Mouse (Mus musculus) forebrain, embryonic 14.5 days (tissue): ENCODE data around the gene Kmt2e. TPM values are rescaled to one million over a fixed set of nuclear protein-coding genes. Genes with fewer than 3 reads are reported as not detected.
A peak's percentile ranks its signal among the peaks of the same experiment; 100 is the strongest.
"Not testable (repeated sequence)": the region's sequence is repeated elsewhere in the genome, so short reads cannot be mapped to it uniquely, and the experiment has no call there.

Source experiments
- ATAC-seq: fragments of 200-750 bp; cut with Nextera tagmentation; 2 replicates; pipeline ENCODE4 v1.8.0; 2017; ENCODE audit warnings: mild to moderate bottlenecking, moderate library complexity
- DNase-seq: peaks from one replicate; pipeline ENCODE4 v3.0.0-alpha.2; 2015; ENCODE audit warnings: low spot score
- H3K27ac ChIP-seq: fragments of 300-500 bp; sonication (generic); 2 replicates; pipeline ENCODE4 v1.5.1; 2014; ENCODE audit warnings: low read depth, mild to moderate bottlenecking, control low read depth, low read length, moderate library complexity
- H3K27me3 ChIP-seq: fragments of 300-500 bp; sonication (generic); replicated peaks from 2 replicates; pipeline ENCODE4 v1.6.1; 2014; ENCODE audit warnings: low read length, control low read depth, mixed read lengths; ENCODE audit not compliant: control insufficient read depth, insufficient read depth
- H3K36me3 ChIP-seq: fragments of 300-500 bp; sonication (generic); 2 replicates; pipeline ENCODE4 v1.6.1; 2014; ENCODE audit warnings: low read length, control low read depth; ENCODE audit not compliant: control insufficient read depth, insufficient read depth
- H3K4me1 ChIP-seq: fragments of 300-500 bp; sonication (generic); 2 replicates; pipeline ENCODE4 v1.6.1; 2014; ENCODE audit warnings: antibody characterized with exemption, low read length, control low read depth; ENCODE audit not compliant: control insufficient read depth, insufficient read depth
- H3K4me2 ChIP-seq: fragments of 300-500 bp; sonication (generic); 2 replicates; pipeline ENCODE4 v1.6.1; 2014; ENCODE audit warnings: mild to moderate bottlenecking, control low read depth, low read length
- H3K4me3 ChIP-seq: fragments of 300-500 bp; sonication (generic); 2 replicates; pipeline ENCODE4 v1.5.1; 2014; ENCODE audit warnings: low read depth, low read length, control low read depth
- H3K9ac ChIP-seq: fragments of 300-500 bp; sonication (generic); 2 replicates; pipeline ENCODE4 v1.6.1; 2014; ENCODE audit warnings: mild to moderate bottlenecking, low read length, control low read depth, moderate library complexity
- H3K9me3 ChIP-seq: fragments of 300-500 bp; sonication (generic); replicated peaks from 2 replicates; pipeline ENCODE4 v1.6.1; 2016; ENCODE audit warnings: low read length, control low read depth, mixed read lengths; ENCODE audit not compliant: control insufficient read depth
- WGBS: fragments of 180-500 bp; shearing (Covaris S2); extraction: QIAGEN DNeasy Blood & Tissue Kit; methylation state at CpG from one replicate; pipeline ENCODE4 v1.1.7; 2014; 5-methylcytosine and 5-hydroxymethylcytosine counted together
- polyA plus RNA-seq: library from polyadenylated mRNA; unstranded; fragments of >200 nt; fragmentation: Nextera tagmentation; extraction: Ambion mirVana; gene quantifications from 2 replicates; pipeline ENCODE4 v1.2.1, GENCODE M21; 2014

The Kmt2e gene
- polyA plus RNA-seq, 1 experiment from 2014 or later = 131 TPM

DNA sequence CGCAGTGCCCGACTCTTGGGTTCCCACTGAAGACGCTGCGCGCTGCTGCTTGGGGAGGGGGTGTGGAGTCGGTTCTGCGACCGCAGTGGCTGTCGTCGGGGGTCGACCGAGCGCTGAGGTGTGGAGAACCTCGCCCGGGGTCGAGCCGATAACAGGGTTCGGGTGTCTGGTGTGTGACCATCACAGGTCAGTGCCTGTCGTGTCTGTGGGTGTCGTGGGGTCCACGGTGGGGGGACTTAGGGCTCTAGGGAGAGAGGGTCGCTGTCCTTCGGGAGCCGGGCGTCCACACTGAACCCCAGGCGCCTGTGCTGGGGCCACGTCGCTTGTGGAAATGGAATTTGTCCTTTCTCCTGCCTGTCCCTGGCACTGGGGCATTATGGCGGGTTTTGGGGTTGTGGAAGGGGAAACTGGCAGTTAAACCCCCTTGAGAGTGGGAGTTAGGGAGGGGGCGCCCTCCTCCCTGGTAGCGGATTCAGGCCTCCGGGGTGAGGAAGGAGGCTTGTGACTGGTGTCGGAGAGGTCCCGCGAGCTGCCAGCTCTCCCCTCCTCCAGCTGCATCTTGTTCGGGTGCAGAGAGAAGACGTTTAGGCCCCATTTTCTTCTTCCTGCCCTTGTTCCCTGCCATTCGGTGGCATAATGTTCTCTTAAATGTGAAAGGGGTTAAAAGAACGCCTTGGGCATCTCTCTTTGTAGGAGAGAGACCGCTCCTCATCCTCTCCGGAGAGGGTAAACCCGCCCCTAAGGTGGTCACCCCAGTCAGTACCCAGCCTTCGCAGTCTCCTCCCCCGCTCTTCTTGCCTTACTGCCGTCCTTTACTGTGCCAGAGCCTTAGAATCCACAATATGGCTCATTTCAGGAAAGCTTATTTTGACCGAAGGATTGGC lies 599 bp downstream of the Kmt2e start:
- WGBS = under 1% methylated on average over 46 of the region's 46 CpGs
- ATAC-seq (peak; percentile 13), DNase-seq (peak; percentile 79)
- Histone ChIP-seq H3K36me3 (no peaks in the 10 kb centered on the region), H3K9ac (peak overlapping the region; percentile 99), H3K9me3 (no peaks in the 10 kb centered on the region), H3K4me1 (peaks cover 13% of the 10 kb centered on the region), H3K4me2 (peak overlapping the region; percentile 91), H3K27me3 (no peaks in the 10 kb centered on the region), H3K27ac (peak overlapping the region; percentile 100), H3K4me3 (peak overlapping the region; percentile 96)

DNA sequence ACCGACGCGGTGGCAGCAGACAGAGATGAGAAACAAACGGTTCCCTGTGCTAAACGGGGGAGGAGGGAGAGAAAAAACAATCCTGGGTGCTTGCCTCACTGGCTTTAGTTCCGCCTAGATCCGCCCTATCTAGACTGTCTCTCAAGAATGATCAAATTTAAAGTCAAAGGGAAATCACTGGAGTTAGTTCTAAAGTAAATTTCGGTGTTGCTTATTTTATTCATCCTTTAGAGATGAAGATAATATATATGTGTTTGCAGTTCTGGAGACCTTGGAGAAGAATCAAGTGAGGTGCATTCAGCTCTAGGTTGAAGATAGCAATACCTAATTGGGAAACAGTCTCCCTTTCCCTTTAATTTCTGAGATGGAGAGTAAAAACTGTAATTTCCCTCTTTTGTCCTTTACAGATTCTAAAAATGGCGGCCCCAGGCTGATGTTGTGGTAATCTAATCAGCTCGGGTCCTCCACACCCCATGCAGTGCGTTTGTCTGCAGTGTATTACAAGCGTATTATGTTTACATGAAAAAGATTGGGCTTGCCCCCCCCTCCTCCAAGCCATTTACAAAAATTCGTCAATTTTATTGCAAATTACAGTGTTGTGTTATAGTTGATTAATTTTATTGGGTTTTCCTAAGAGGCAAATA lies 1.4 kb downstream of the Kmt2e start:
- H3K4me2 ChIP-seq = peak overlapping the region; percentile 91
- H3K36me3 ChIP-seq = no peaks in the 10 kb centered on the region
- no peaks in the 10 kb centered on the region for H3K9me3 ChIP-seq
- peak overlapping the region; percentile 96 for H3K4me3 ChIP-seq
- H3K27me3 ChIP-seq = no peaks in the 10 kb centered on the region
- under 1% methylated on average over 13 of the region's 13 CpGs for WGBS
- ATAC-seq (no peak), DNase-seq (peak; percentile 76)
- H3K9ac ChIP-seq = peak overlapping the region; percentile 99
- H3K4me1 ChIP-seq = peaks cover 6% of the 10 kb centered on the region; the same call in 1 of the 2 replicates
- peak overlapping the region; percentile 100 for H3K27ac ChIP-seq

DNA sequence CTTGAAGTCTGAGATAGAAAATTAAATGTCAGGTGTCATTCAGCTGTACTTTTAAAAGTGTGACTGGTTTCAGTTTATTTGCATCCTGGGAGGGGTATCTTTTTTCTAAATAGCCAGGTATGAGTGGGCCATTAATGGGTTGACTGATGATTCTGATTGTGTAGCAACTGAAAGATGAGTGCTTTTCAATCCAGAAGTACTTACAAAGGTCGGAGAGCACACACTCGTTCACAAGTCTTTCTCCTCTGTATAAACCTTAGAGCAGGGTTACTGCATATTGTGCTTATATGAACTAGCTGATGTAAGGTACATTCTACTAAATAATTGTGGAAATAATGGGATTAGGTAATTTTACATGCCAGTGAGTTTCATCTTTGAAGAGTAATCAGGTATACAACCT lies 2.5 kb downstream of the Kmt2e start:
- DNase-seq = no peak
- H3K4me3 ChIP-seq = peak overlapping the region; percentile 96
- peak overlapping the region; percentile 91 for H3K4me2 ChIP-seq
- H3K9ac ChIP-seq = peak overlapping the region; percentile 99
- H3K9me3 ChIP-seq = no peaks in the 10 kb centered on the region
- H3K36me3 ChIP-seq = no peaks in the 10 kb centered on the region
- 0 out of 2 replicates have a peak, but pooled peaks cover 5% of the 10 kb centered on the region for H3K4me1 ChIP-seq
- no peak overlapping the region for H3K27ac ChIP-seq
- no peaks in the 10 kb centered on the region for H3K27me3 ChIP-seq
- no peak for ATAC-seq
- 3% methylated on average over 2 of the region's 2 CpGs for WGBS

DNA sequence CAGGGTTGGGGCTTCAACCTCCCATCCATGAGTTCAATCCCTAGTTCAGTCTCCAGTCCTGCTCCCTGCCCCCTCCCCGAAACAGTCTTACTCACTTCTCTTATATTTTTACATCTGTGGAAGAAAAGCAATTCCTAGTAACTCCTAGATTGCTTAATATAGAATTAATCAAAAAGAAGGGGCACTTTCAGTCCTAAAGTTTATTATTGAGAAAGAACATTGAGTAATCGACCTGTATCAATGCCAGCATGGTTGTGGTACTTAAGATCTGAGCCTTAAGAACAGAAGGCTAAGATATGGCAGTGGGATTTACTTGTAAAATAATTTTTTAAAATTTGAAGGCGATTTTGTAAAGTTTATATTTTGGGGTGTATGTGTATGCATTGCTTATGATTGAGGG lies 5.6 kb downstream of the Kmt2e start:
- Histone ChIP-seq H3K9ac (no peak overlapping the region), H3K4me2 (0 out of 2 replicates have a peak overlapping the region, but pooled peaks have one; percentile 5), H3K27ac (no peak overlapping the region), H3K4me3 (no peak overlapping the region), H3K27me3 (no peaks in the 10 kb centered on the region), H3K9me3 (no peaks in the 10 kb centered on the region), H3K36me3 (no peaks in the 10 kb centered on the region), H3K4me1 (peaks cover 5% of the 10 kb centered on the region; the same call in 1 of the 2 replicates)
- DNase-seq = no peak
- 78% methylated on average over 3 of the region's 3 CpGs for WGBS
- no peak for ATAC-seq

DNA sequence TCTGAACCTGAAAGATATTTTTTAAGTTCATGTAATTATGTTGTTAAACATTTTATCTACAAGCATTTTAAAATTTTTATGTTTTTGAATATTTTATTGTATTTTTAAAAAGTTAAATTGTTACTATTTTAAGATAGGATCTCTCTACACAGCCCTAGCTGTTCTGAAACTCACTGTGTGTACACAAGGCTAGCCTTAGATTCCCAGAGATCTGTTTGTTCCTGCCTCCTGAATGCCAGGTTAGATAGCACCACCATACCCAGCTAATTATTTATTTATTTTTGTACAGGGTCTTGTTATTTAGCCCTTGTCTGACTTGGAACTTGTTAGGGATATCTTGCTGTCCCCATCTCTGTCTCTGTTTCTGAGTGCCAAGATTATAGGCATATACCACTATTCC lies 6.3 kb downstream of the Kmt2e start:
- no peaks in the 10 kb centered on the region for H3K36me3 ChIP-seq
- no peak overlapping the region for H3K9ac ChIP-seq
- no peak overlapping the region for H3K4me2 ChIP-seq
- no peak overlapping the region for H3K27ac ChIP-seq
- DNase-seq = no peak
- no peak overlapping the region for H3K4me3 ChIP-seq
- H3K27me3 ChIP-seq = no peaks in the 10 kb centered on the region
- H3K9me3 ChIP-seq = no peaks in the 10 kb centered on the region
- ATAC-seq = no peak
- peaks cover 5% of the 10 kb centered on the region; the same call in 1 of the 2 replicates for H3K4me1 ChIP-seq

DNA sequence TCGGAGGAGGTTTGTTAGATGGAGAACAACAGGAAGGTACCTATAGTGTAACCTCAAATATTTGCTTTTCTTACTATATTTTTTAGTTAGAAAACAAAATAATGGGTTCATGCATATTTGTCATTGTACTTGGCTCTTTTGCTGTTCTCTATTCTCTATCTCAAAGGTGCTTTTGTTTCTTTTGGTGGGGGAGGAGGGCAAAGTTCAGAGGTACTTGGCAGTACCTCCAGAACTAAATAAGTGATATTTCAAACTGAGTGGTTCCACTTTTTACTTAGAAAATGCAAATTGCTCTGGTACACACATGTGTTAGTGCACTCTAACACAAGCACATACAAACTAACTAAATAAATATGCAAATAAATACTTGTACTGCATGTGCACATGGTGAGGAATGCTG lies 7.7 kb downstream of the Kmt2e start:
- DNase-seq = no peak
- ATAC-seq = no peak
- no peak overlapping the region for H3K9ac ChIP-seq
- no peaks in the 10 kb centered on the region for H3K36me3 ChIP-seq
- H3K27me3 ChIP-seq = no peaks in the 10 kb centered on the region
- H3K9me3 ChIP-seq = no peaks in the 10 kb centered on the region
- WGBS = 77% methylated on average over 1 of the region's 1 CpGs
- H3K27ac ChIP-seq = no peak overlapping the region
- peaks cover 5% of the 10 kb centered on the region; the same call in 1 of the 2 replicates for H3K4me1 ChIP-seq
- H3K4me3 ChIP-seq = no peak overlapping the region
- H3K4me2 ChIP-seq = no peak overlapping the region

DNA sequence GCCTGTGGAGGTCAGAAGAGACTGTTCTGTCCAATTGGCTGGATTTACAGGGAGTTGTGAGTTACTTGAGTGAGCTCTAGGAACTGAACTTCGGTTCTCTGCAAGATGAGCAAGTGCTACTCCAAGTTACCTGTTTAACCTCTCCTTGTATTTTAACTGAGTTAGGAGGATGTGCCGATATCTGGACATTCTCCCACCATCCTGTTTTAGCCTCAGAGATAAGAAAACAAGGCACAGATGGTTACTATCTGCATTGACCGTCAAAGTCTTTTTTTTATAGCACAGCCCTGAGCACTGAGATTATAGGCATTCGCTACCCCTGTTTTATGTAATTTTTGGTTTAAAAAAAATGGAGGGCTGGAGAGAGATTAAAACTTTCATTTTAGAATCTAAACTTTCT lies 10.2 kb downstream of the Kmt2e start:
- Histone ChIP-seq H3K4me1 (peaks cover 3% of the 10 kb centered on the region; the same call in 1 of the 2 replicates), H3K27me3 (no peaks in the 10 kb centered on the region), H3K9me3 (no peaks in the 10 kb centered on the region), H3K4me3 (no peak overlapping the region), H3K9ac (no peak overlapping the region), H3K4me2 (no peak overlapping the region), H3K27ac (no peak overlapping the region), H3K36me3 (no peaks in the 10 kb centered on the region)
- DNase-seq (no peak), ATAC-seq (no peak)
- WGBS = 85% methylated on average over 4 of the region's 4 CpGs

DNA sequence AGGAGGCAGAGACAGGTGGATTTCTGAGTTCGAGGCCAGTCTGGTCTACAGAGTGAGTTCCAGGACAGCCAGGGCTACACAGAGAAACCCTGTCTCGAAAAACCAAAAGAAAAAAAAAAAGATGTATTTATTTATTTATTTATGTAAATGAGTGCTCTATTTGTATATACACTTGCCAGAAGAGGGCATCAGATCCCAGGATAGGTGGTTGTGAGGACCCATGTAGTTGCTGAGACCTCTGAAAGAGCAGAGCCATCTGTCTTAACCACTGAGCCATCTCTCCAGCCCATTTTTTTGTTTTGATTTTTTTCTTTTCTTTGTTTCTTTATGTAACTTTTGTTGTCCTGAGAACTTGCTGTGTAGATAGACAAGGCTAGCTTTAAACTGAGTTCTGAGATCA lies 19.3 kb downstream of the Kmt2e start:
- not testable (repeated sequence) for H3K4me1 ChIP-seq, H3K9ac ChIP-seq, H3K9me3 ChIP-seq, H3K27me3 ChIP-seq, H3K4me3 ChIP-seq, ATAC-seq, H3K4me2 ChIP-seq, H3K27ac ChIP-seq
- WGBS = 69% methylated on average over 2 of the region's 2 CpGs
- peaks cover 29% of the 10 kb centered on the region for H3K36me3 ChIP-seq
- peak; percentile 42 for DNase-seq

DNA sequence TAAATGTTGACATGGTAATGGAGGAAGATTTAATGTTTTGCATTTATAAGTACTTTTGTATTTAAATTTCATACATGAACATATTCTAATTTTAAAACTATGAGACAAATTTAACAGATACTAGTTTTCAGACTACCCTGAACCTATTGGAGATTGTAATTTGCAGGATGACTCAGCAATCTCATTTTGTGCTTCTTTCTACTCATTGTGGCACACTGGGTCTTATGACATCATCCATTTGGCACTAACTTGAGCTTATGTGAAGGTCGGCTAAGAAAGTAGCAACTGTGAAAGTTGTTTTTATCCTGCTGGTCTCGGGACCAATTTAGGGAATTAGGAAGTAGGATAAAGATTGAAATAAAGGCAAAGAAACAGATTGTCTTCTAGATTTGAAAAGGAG lies 27.4 kb downstream of the Kmt2e start:
- 9% methylated on average over 2 of the region's 2 CpGs for WGBS
- peak; percentile 51 for DNase-seq
- ATAC-seq = no peak
- Histone ChIP-seq H3K27ac (no peak overlapping the region), H3K36me3 (peaks cover 34% of the 10 kb centered on the region), H3K27me3 (no peaks in the 10 kb centered on the region), H3K9me3 (no peaks in the 10 kb centered on the region), H3K4me3 (no peak overlapping the region), H3K9ac (no peak overlapping the region), H3K4me2 (no peak overlapping the region), H3K4me1 (0 out of 2 replicates have a peak, but pooled peaks cover 3% of the 10 kb centered on the region)
